Mouse (Mus musculus): ENCODE data around the gene Grik4. TPM values are rescaled to one million over a fixed set of nuclear protein-coding genes. Genes with fewer than 3 reads are reported as not detected.

Gene Grik4
- polyA plus RNA-seq, 1 experiment from 2014 or later: 1.9 TPM

DNA sequence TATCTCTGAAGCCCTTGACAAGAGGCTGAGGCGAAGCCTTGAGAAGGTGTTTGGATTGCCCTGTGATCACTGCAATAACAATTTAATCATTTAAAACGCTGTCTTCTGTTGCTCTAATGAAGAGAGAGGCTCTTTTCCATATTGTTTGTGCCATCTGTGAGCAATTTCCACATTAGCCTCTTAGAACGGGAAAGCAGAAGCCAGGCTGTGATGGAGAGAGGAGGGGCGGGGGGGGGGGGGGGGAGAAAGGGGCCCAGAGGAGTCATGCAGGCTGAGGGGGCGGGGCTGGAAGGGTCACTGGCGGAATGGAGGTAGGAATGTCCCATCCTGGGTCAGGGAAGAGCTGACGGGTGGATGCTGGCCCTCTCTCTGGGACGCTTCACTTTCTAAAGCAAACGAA is 96.2 kb downstream of the Grik4 start:
- 17% methylated on average over 8 of the region's 9 CpGs for WGBS
- Histone ChIP-seq H3K36me3 (no peaks in the 10 kb centered on the region), H3K27me3 (ENCODE audit: insufficient read depth, poor library complexity, severe bottlenecking) (peaks cover 2% of the 10 kb centered on the region), H3K9me3 (no peaks in the 10 kb centered on the region), H3K27ac (no peak overlapping the region), H3K4me3 (no peak overlapping the region), H3K4me1 (peaks cover 24% of the 10 kb centered on the region)
- no peak for DNase-seq (ENCODE audit: low spot score)

GRCm38 (mm10) chr9:42846676-42847425 is 97.4 kb downstream of the Grik4 start:
- Histone ChIP-seq H3K36me3 (no peaks in the 10 kb centered on the region), H3K27ac (no peak overlapping the region), H3K4me3 (no peak overlapping the region), H3K9me3 (no peaks in the 10 kb centered on the region), H3K4me1 (peaks cover 24% of the 10 kb centered on the region), H3K27me3 (ENCODE audit: insufficient read depth, poor library complexity, severe bottlenecking) (peaks cover 14% of the 10 kb centered on the region)
- WGBS: 72% methylated on average over 10 of the region's 10 CpGs
- DNase-seq (ENCODE audit: low spot score): no peak

DNA sequence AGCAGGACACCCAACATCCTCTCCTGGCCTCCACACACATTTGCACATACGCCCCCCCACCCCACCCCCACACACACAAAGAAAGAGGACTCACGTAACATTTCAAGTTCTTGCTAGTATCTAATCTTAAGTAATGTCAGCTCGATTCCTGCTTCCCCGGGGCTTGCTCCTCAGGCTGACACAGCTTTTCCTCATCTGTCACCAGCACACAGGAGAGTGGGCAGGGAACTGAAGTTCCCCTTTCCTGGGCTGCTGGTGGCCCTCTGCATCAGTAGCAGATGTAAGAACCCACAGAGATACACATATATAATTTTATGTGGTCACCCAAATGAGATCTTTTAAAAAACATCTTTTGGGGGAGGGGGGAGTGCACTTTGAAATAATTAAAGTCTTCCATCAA is 98.2 kb downstream of the Grik4 start:
- no peak for DNase-seq (ENCODE audit: low spot score)
- Histone ChIP-seq H3K27ac (no peak overlapping the region), H3K4me1 (peaks cover 25% of the 10 kb centered on the region), H3K27me3 (ENCODE audit: insufficient read depth, poor library complexity, severe bottlenecking) (peaks cover 14% of the 10 kb centered on the region), H3K36me3 (no peaks in the 10 kb centered on the region), H3K9me3 (no peaks in the 10 kb centered on the region), H3K4me3 (no peak overlapping the region)
- 24% methylated on average over 4 of the region's 4 CpGs for WGBS

DNA sequence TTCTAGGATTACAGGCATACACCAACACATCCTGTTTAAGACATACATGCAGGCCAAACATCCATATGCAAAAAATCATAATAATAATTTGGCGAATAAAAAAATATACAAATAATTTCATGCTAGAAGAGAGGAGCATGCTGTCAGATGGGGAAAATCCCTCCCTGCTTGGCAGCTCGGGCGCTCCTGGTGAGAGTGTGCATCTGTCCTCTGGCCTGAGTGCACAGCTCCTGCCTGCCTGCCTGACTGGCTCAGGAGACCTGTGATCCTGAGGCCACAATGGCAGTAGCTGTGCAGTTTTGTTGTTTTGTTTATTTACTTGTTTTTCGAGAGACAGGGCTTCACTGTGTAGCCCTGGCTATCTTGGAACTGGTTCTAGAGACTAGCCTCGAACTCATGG is 100.0 kb downstream of the Grik4 start:
- 83% methylated on average over 5 of the region's 5 CpGs for WGBS
- DNase-seq (ENCODE audit: low spot score): no peak

GRCm38 (mm10) chr9:42838299-42838698 is 106.0 kb downstream of the Grik4 start:
- Histone ChIP-seq H3K4me3 (no peak overlapping the region), H3K36me3 (no peaks in the 10 kb centered on the region), H3K4me1 (peaks cover 10% of the 10 kb centered on the region; the same call in 1 of the 2 replicates), H3K27me3 (ENCODE audit: insufficient read depth, poor library complexity, severe bottlenecking) (peaks cover 17% of the 10 kb centered on the region), H3K9me3 (no peaks in the 10 kb centered on the region), H3K27ac (no peak overlapping the region)
- 66% methylated on average over 5 of the region's 5 CpGs for WGBS
- DNase-seq (ENCODE audit: low spot score): no peak

More for the DNA sequence above, 100.0 kb downstream of the Grik4 start:
- H3K9me3 ChIP-seq: no peaks in the 10 kb centered on the region
- peaks cover 14% of the 10 kb centered on the region for H3K27me3 ChIP-seq (ENCODE audit: insufficient read depth, poor library complexity, severe bottlenecking)
- H3K27ac ChIP-seq: no peak overlapping the region
- peaks cover 31% of the 10 kb centered on the region for H3K4me1 ChIP-seq
- H3K36me3 ChIP-seq: no peaks in the 10 kb centered on the region
- H3K4me3 ChIP-seq: no peak overlapping the region

GRCm38 (mm10) chr9:42837498-42837897 is 106.8 kb downstream of the Grik4 start:
- peaks cover 10% of the 10 kb centered on the region; the same call in 1 of the 2 replicates for H3K4me1 ChIP-seq
- H3K27me3 ChIP-seq (ENCODE audit: insufficient read depth, poor library complexity, severe bottlenecking): peaks cover 10% of the 10 kb centered on the region
- WGBS: 55% methylated on average over 6 of the region's 6 CpGs
- DNase-seq (ENCODE audit: low spot score): no peak
- H3K9me3 ChIP-seq: no peaks in the 10 kb centered on the region
- H3K4me3 ChIP-seq: no peak overlapping the region
- H3K36me3 ChIP-seq: no peaks in the 10 kb centered on the region
- H3K27ac ChIP-seq: no peak overlapping the region

- Histone ChIP-seq H3K27me3 (ENCODE audit: insufficient read depth, poor library complexity, severe bottlenecking) (peaks cover 3% of the 10 kb centered on the region; the same call in 1 of the 2 replicates), H3K36me3 (no peaks in the 10 kb centered on the region), H3K9me3 (no peaks in the 10 kb centered on the region), H3K4me1 (no peaks in the 10 kb centered on the region), H3K27ac (no peak overlapping the region), H3K4me3 (no peak overlapping the region)
- WGBS: 73% methylated on average over 6 of the region's 6 CpGs
- no peak for DNase-seq (ENCODE audit: low spot score)
Measured at GRCm38 (mm10) chr9:42831558-42831957, 112.7 kb downstream of the Grik4 start.

DNA sequence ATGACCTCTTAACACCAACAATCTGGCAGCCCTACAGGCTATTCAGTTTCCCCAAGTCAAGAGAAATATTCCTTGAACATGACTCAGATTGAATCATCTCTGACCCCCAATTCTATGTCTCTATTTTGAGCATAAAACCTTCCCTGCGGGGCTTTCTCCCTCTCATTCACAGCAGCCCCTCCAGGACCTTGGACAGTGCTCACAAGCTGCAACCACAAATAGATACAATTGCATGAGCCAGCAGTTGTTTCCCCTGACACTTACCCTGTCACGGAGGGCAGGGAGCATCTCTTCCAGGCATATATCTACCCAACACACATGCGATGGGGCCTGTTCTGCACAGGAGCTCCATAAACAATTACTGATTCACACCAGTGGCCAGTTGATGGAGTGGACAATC is 125.0 kb downstream of the Grik4 start:
- 43% methylated on average over 3 of the region's 3 CpGs for WGBS
- DNase-seq (ENCODE audit: low spot score): no peak

DNA sequence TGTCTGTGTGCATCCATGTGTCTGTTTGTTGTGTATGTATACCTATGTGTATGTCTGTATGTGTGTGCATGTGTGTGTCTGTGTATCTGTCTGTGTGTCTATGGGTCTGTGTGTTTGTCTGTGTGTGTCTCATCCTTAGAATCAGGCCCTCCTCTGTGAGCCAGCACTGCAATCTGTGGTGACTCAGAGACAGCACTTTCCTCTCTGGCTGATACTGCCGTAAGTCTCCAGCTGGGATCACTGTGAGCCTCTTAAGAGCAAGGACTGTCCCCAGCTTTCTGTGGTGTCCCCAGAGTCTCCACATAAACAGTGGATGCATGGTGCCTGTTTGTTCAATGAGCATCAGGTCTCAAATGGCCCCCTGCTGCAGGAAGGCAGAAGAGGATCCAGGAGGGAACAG is 127.5 kb downstream of the Grik4 start:
- Histone ChIP-seq H3K27me3 (ENCODE audit: insufficient read depth, poor library complexity, severe bottlenecking) (peaks cover 3% of the 10 kb centered on the region; the same call in 1 of the 2 replicates), H3K27ac (no peak overlapping the region), H3K4me3 (no peak overlapping the region), H3K36me3 (no peaks in the 10 kb centered on the region), H3K9me3 (no peaks in the 10 kb centered on the region), H3K4me1 (no peaks in the 10 kb centered on the region)
- 40% methylated on average over 1 of the region's 1 CpGs for WGBS
- no peak for DNase-seq (ENCODE audit: low spot score)

More for the DNA sequence above, 125.0 kb downstream of the Grik4 start:
- H3K4me1 ChIP-seq: no peaks in the 10 kb centered on the region
- H3K9me3 ChIP-seq: no peaks in the 10 kb centered on the region
- H3K27ac ChIP-seq: no peak overlapping the region
- no peaks in the 10 kb centered on the region for H3K36me3 ChIP-seq
- peaks cover 3% of the 10 kb centered on the region; the same call in 1 of the 2 replicates for H3K27me3 ChIP-seq (ENCODE audit: insufficient read depth, poor library complexity, severe bottlenecking)
- no peak overlapping the region for H3K4me3 ChIP-seq

- Histone ChIP-seq H3K27ac (no peak overlapping the region), H3K9me3 (no peaks in the 10 kb centered on the region), H3K4me1 (no peaks in the 10 kb centered on the region), H3K27me3 (ENCODE audit: insufficient read depth, poor library complexity, severe bottlenecking) (peaks cover 24% of the 10 kb centered on the region; the same call in 1 of the 2 replicates), H3K4me3 (no peak overlapping the region), H3K36me3 (no peaks in the 10 kb centered on the region)
- WGBS: 90% methylated on average over 3 of the region's 3 CpGs
- DNase-seq (ENCODE audit: low spot score): no peak
Measured at GRCm38 (mm10) chr9:42809146-42809545, 135.1 kb downstream of the Grik4 start.

GRCm38 (mm10) chr9:42808394-42808793 is 135.9 kb downstream of the Grik4 start:
- WGBS: 69% methylated on average over 9 of the region's 9 CpGs
- DNase-seq (ENCODE audit: low spot score): no peak

GRCm38 (mm10) chr9:42803061-42803491 is 141.2 kb downstream of the Grik4 start:
- no peaks in the 10 kb centered on the region for H3K36me3 ChIP-seq
- peaks cover 29% of the 10 kb centered on the region for H3K27me3 ChIP-seq (ENCODE audit: insufficient read depth, poor library complexity, severe bottlenecking)
- H3K4me3 ChIP-seq: no peak overlapping the region
- H3K4me1 ChIP-seq: 0 out of 2 replicates have a peak, but pooled peaks cover 13% of the 10 kb centered on the region
- no peaks in the 10 kb centered on the region for H3K9me3 ChIP-seq
- 61% methylated on average over 3 of the region's 3 CpGs for WGBS
- H3K27ac ChIP-seq: no peak overlapping the region
- no peak for DNase-seq (ENCODE audit: low spot score)

More at GRCm38 (mm10) chr9:42808394-42808793, 135.9 kb downstream of the Grik4 start:
- Histone ChIP-seq H3K4me1 (no peaks in the 10 kb centered on the region), H3K9me3 (no peaks in the 10 kb centered on the region), H3K4me3 (no peak overlapping the region), H3K27me3 (ENCODE audit: insufficient read depth, poor library complexity, severe bottlenecking) (peaks cover 24% of the 10 kb centered on the region; the same call in 1 of the 2 replicates), H3K36me3 (no peaks in the 10 kb centered on the region), H3K27ac (no peak overlapping the region)

DNA sequence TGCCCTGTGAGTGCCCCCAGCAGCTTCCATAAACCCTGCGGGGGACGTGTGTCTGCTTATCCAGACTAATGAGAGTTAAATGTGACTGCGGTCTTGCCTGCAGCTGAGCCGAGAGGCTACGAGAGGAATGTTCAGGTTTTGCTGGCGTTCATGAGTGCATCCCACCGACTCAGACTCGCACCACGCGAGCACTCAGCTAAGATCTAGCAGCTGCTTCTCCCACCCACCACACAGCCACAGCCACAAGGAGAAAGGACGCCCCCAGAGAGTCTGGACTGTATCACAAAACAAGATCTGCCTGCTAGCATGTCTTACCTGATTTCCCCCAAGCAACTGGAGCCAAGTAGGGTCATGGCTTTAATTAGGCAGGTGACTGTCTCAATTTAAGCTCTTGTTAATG is 142.4 kb downstream of the Grik4 start:
- Histone ChIP-seq H3K9me3 (no peaks in the 10 kb centered on the region), H3K27me3 (ENCODE audit: insufficient read depth, poor library complexity, severe bottlenecking) (peaks cover 33% of the 10 kb centered on the region), H3K4me3 (no peak overlapping the region), H3K27ac (no peak overlapping the region), H3K36me3 (no peaks in the 10 kb centered on the region), H3K4me1 (0 out of 2 replicates have a peak, but pooled peaks cover 13% of the 10 kb centered on the region)
- DNase-seq (ENCODE audit: low spot score): no peak
- WGBS: 77% methylated on average over 11 of the region's 11 CpGs

Measured in heart, embryonic 10.5 days (tissue).